Mouse (Mus musculus): ENCODE data around the gene Psmb10.

- TF ChIP-seq CTCF (IDR thresholded peaks at IDR 0.05; ENCODE audit: control insufficient read depth, insufficient read depth, insufficient read length) (no peak), MYOD1 (IDR thresholded peaks at IDR 0.05; ENCODE audit: control insufficient read depth, insufficient read length, low read depth) (no peak), MAX (IDR thresholded peaks at IDR 0.05) (no peak)
These were observed 18.3 kb upstream of the Psmb10 start for GRCm38 (mm10) chr8:105956556-105956955.

All from C2C12 (cell line).